Mouse (Mus musculus): ENCODE measurements around the gene Ptprd.

DNA sequence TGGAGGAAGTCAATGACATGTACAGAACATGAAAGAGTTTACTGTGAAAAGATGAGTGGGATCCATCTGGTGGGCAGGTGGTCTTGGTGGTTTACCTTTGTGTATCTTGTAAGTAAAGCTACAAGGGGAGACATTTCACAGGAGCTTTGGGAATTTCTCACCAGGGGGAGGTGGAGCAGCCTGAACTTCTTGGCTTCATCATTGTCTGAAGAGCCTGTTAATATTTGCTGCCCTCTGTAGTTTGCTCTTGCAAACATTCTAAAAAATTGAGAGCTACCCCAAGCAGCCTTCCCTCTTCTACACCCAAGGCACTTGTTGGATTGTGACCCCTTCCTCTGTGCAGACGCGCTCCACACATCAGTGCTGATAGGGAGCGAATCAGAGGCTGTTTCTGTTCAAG, 1725.9 kb downstream of the Ptprd start:
- TF ChIP-seq HCFC1 (IDR thresholded peaks at IDR 0.05; ENCODE audit: borderline replicate concordance, insufficient read depth, low read length) (no peak), MAFK (IDR thresholded peaks at IDR 0.05; ENCODE audit: insufficient read depth, low read depth, low read length) (no peak), ZNF384 (IDR thresholded peaks at IDR 0.05; ENCODE audit: low read depth, low read length) (no peak)
